Mouse (Mus musculus) liver, adult 2 months (tissue): ENCODE results near the gene Vmn1r87. TPM values are rescaled to one million over a fixed set of nuclear protein-coding genes. Genes with fewer than 3 reads are reported as not detected.

Experiments
- DNase-seq: peaks from one replicate; pipeline ENCODE4 v3.0.0-alpha.2; 2011; ENCODE audit warnings: low read depth, low spot score; ENCODE audit errors: extremely low read depth
- H3K27ac ChIP-seq: fragments of 200-500 bp; replicated peaks from 2 replicates; pipeline ENCODE4 v1.5.1; 2012; ENCODE audit warnings: low read depth, mild to moderate bottlenecking, control low read depth, inconsistent platforms, low read length; ENCODE audit not compliant: insufficient read depth
- H3K27me3 ChIP-seq: fragments of 200-500 bp; 2 replicates; pipeline ENCODE4 v1.6.1; 2012; ENCODE audit warnings: mild to moderate bottlenecking, moderate library complexity, low read length, inconsistent platforms; ENCODE audit not compliant: control insufficient read depth, insufficient read depth
- H3K36me3 ChIP-seq: fragments of 200-500 bp; 2 replicates; pipeline ENCODE4 v1.6.1; 2012; ENCODE audit warnings: low read length, inconsistent platforms; ENCODE audit not compliant: control insufficient read depth, insufficient read depth
- H3K4me1 ChIP-seq: fragments of 200-500 bp; 2 replicates; pipeline ENCODE4 v1.6.1; 2011; ENCODE audit warnings: low read length; ENCODE audit not compliant: control insufficient read depth, insufficient read depth
- H3K4me3 ChIP-seq: fragments of 200-500 bp; 2 replicates; pipeline ENCODE4 v1.5.1; 2011; ENCODE audit warnings: low read depth, mild to moderate bottlenecking, control low read depth, low read length, moderate library complexity; ENCODE audit not compliant: insufficient read depth
- H3K79me2 ChIP-seq: fragments of 200-500 bp; 2 replicates; pipeline ENCODE4 v1.6.1; 2012; ENCODE audit warnings: inconsistent platforms, mild to moderate bottlenecking, low read length, moderate library complexity; ENCODE audit not compliant: control insufficient read depth, insufficient read depth
- H3K9ac ChIP-seq: fragments of 200-500 bp; 2 replicates; pipeline ENCODE4 v1.6.1; 2012; ENCODE audit warnings: low read depth, mild to moderate bottlenecking, control low read depth, inconsistent platforms, low read length
- CTCF ChIP-seq: fragments of 200-500 bp; IDR thresholded peaks from 2 replicates; pipeline ENCODE4 v1.5.1; 2011; ENCODE audit warnings: low read depth, low read length, control low read depth
- POLR2A ChIP-seq: fragments of 200-500 bp; IDR thresholded peaks from 2 replicates; pipeline ENCODE4 v1.6.1; 2011; ENCODE audit warnings: low read length, control low read depth; ENCODE audit not compliant: insufficient read depth; ENCODE audit errors: extremely low read depth
- WGBS: fragments of 180-500 bp; shearing (Covaris S2); methylation state at CpG from one replicate; pipeline ENCODE4 v1.1.7; 2018; 5-methylcytosine and 5-hydroxymethylcytosine counted together
- polyA plus RNA-seq: library from polyadenylated mRNA; depleted of rRNA; stranded (reverse); fragments of >200 nt; gene quantifications from 2 replicates; pipeline ENCODE4 v1.2.3, GENCODE M21; 2012; rRNA removed
- total RNA-seq: library from RNA; depleted of rRNA; stranded (reverse); fragments of >200 nt; gene quantifications from 2 replicates; pipeline ENCODE4 v1.2.3, GENCODE M21; 2014; rRNA removed

Vmn1r87 gene
- total and polyA plus RNA-seq, 2 experiments, result not detected

- Histone ChIP-seq H3K4me1 (no peaks in the 10 kb centered on the region), H3K9ac (no peak within 1 kb of the TSS), H3K27ac (no peak within 1 kb of the TSS), H3K36me3 (no peaks in the 10 kb centered on the region), H3K4me3 (no peak within 1 kb of the TSS), H3K79me2 (no peaks in the 10 kb centered on the region), H3K27me3 (no peaks in the 10 kb centered on the region)
- 42% methylated on average over 3 of the region's 3 CpGs for WGBS
- no peak for DNase-seq
- TF ChIP-seq CTCF (no peak), POLR2A (no peak)
Measured at GRCm38 (mm10) chr7:13095073-13095472, 44.9 kb downstream of the Vmn1r87 start, which contains the start of gene Vmn1r85. Gene Vmn1r85, minus strand, starts transcription at chr7:13095173.

Other genes starting within 250 kb of the Vmn1r87 start
- 1.2 and 1.5 TPM in 2 replicates for gene Zscan22, start 242.3 kb downstream of the Vmn1r87 start, total RNA-seq
- 5.7 and 6.6 TPM in 2 replicates for gene Zscan22, start 242.3 kb downstream of the Vmn1r87 start, polyA plus RNA-seq
- gene Rps5, start 217.9 kb downstream of the Vmn1r87 start, total RNA-seq, result 773 and 998 TPM in 2 replicates
- gene Rps5, start 217.9 kb downstream of the Vmn1r87 start, polyA plus RNA-seq, result 789 and 798 TPM in 2 replicates
- gene Rnf225, start 212.7 kb downstream of the Vmn1r87 start, total RNA-seq, result 0.09 and 0.47 TPM in 2 replicates
- 0.45 and 0.65 TPM in 2 replicates for gene Rnf225, start 212.7 kb downstream of the Vmn1r87 start, polyA plus RNA-seq
- gene Zfp324, start 174.3 kb downstream of the Vmn1r87 start, total RNA-seq, result 3.9 and 4.1 TPM in 2 replicates
- gene Zfp324, start 174.3 kb downstream of the Vmn1r87 start, polyA plus RNA-seq, result 3.4 and 5.2 TPM in 2 replicates
- gene Zfp446, start 162.3 kb downstream of the Vmn1r87 start, total RNA-seq, result 1.3 and 1.4 TPM in 2 replicates
- 1.9 and 3.6 TPM in 2 replicates for gene Zfp446, start 162.3 kb downstream of the Vmn1r87 start, polyA plus RNA-seq
- 1,289 and 1,401 TPM in 2 replicates for gene Slc27a5, start 142.0 kb downstream of the Vmn1r87 start, total RNA-seq
- 1,497 and 1,713 TPM in 2 replicates for gene Slc27a5, start 142.0 kb downstream of the Vmn1r87 start, polyA plus RNA-seq
- gene Trim28, start 141.0 kb downstream of the Vmn1r87 start, total RNA-seq, result 67.7 and 69.4 TPM in 2 replicates
- 98.0 and 114 TPM in 2 replicates for gene Trim28, start 141.0 kb downstream of the Vmn1r87 start, polyA plus RNA-seq
- 0.28 and 1.2 TPM in 2 replicates for gene Zbtb45, start 130.1 kb downstream of the Vmn1r87 start, total RNA-seq
- gene Zbtb45, start 130.1 kb downstream of the Vmn1r87 start, polyA plus RNA-seq, result 4.5 TPM in 2 replicates
- 109 and 149 TPM in 2 replicates for gene Chmp2a, start 105.3 kb downstream of the Vmn1r87 start, total RNA-seq
- gene Chmp2a, start 105.3 kb downstream of the Vmn1r87 start, polyA plus RNA-seq, result 62.8 and 76.5 TPM in 2 replicates
- 41.2 and 59.5 TPM in 2 replicates for gene Ube2m, start 101.9 kb downstream of the Vmn1r87 start, total RNA-seq
- 71.5 and 82.7 TPM in 2 replicates for gene Ube2m, start 101.9 kb downstream of the Vmn1r87 start, polyA plus RNA-seq
- gene Mzf1, start 85.4 kb downstream of the Vmn1r87 start, total RNA-seq, result 0.18 and 0.40 TPM in 2 replicates
- 0.41 and 0.54 TPM in 2 replicates for gene Mzf1, start 85.4 kb downstream of the Vmn1r87 start, polyA plus RNA-seq
- not detected in 2 replicates for gene Vmn1r85, start 45.0 kb downstream of the Vmn1r87 start, total RNA-seq
- gene Vmn1r85, start 45.0 kb downstream of the Vmn1r87 start, polyA plus RNA-seq, result not detected in 2 replicates
- gene Vmn1r86, start 20.2 kb downstream of the Vmn1r87 start, total RNA-seq, result not detected in 2 replicates
- not detected in 2 replicates for gene Vmn1r86, start 20.2 kb downstream of the Vmn1r87 start, polyA plus RNA-seq
- not detected in 2 replicates for gene Vmn1r88, start 19.4 kb upstream of the Vmn1r87 start, total RNA-seq
- not detected in 2 replicates for gene Vmn1r88, start 19.4 kb upstream of the Vmn1r87 start, polyA plus RNA-seq
- gene Vmn1r89, start 72.9 kb upstream of the Vmn1r87 start, total RNA-seq, result not detected in 2 replicates
- gene Vmn1r89, start 72.9 kb upstream of the Vmn1r87 start, polyA plus RNA-seq, result not detected in 2 replicates
- 1.3 and 3.2 TPM in 2 replicates for gene Lig1, start 137.1 kb upstream of the Vmn1r87 start, total RNA-seq
- 1.4 and 1.6 TPM in 2 replicates for gene Lig1, start 137.1 kb upstream of the Vmn1r87 start, polyA plus RNA-seq
- gene Zswim9, start 138.6 kb upstream of the Vmn1r87 start, total RNA-seq, result 3.1 TPM in 2 replicates
- gene Zswim9, start 138.6 kb upstream of the Vmn1r87 start, polyA plus RNA-seq, result 1.0 and 1.5 TPM in 2 replicates
- 0.09 TPM in 1 of 2 replicates, not detected in the other for gene Pla2g4c, start 184.5 kb upstream of the Vmn1r87 start, total RNA-seq
- gene Pla2g4c, start 184.5 kb upstream of the Vmn1r87 start, polyA plus RNA-seq, result 0.05 TPM in 1 of 2 replicates, not detected in the other